Mouse (Mus musculus) liver, adult 2 months (tissue): ENCODE results near the gene Tmem170b. TPM values are rescaled to one million over a fixed set of nuclear protein-coding genes. Genes with fewer than 3 reads are reported as not detected.

ENCODE experiments used
- DNase-seq: peaks from one replicate; pipeline ENCODE4 v3.0.0-alpha.2; 2011; ENCODE audit warnings: low read depth, low spot score; ENCODE audit errors: extremely low read depth
- H3K27ac ChIP-seq: fragments of 200-500 bp; replicated peaks from 2 replicates; pipeline ENCODE4 v1.5.1; 2012; ENCODE audit warnings: low read depth, mild to moderate bottlenecking, control low read depth, inconsistent platforms, low read length; ENCODE audit not compliant: insufficient read depth
- H3K27me3 ChIP-seq: fragments of 200-500 bp; 2 replicates; pipeline ENCODE4 v1.6.1; 2012; ENCODE audit warnings: mild to moderate bottlenecking, moderate library complexity, low read length, inconsistent platforms; ENCODE audit not compliant: control insufficient read depth, insufficient read depth
- H3K36me3 ChIP-seq: fragments of 200-500 bp; 2 replicates; pipeline ENCODE4 v1.6.1; 2012; ENCODE audit warnings: low read length, inconsistent platforms; ENCODE audit not compliant: control insufficient read depth, insufficient read depth
- H3K4me1 ChIP-seq: fragments of 200-500 bp; 2 replicates; pipeline ENCODE4 v1.6.1; 2011; ENCODE audit warnings: low read length; ENCODE audit not compliant: control insufficient read depth, insufficient read depth
- H3K4me3 ChIP-seq: fragments of 200-500 bp; 2 replicates; pipeline ENCODE4 v1.5.1; 2011; ENCODE audit warnings: low read depth, mild to moderate bottlenecking, control low read depth, low read length, moderate library complexity; ENCODE audit not compliant: insufficient read depth
- H3K79me2 ChIP-seq: fragments of 200-500 bp; 2 replicates; pipeline ENCODE4 v1.6.1; 2012; ENCODE audit warnings: inconsistent platforms, mild to moderate bottlenecking, low read length, moderate library complexity; ENCODE audit not compliant: control insufficient read depth, insufficient read depth
- H3K9ac ChIP-seq: fragments of 200-500 bp; 2 replicates; pipeline ENCODE4 v1.6.1; 2012; ENCODE audit warnings: low read depth, mild to moderate bottlenecking, control low read depth, inconsistent platforms, low read length
- CTCF ChIP-seq: fragments of 200-500 bp; IDR thresholded peaks from 2 replicates; pipeline ENCODE4 v1.5.1; 2011; ENCODE audit warnings: low read depth, low read length, control low read depth
- POLR2A ChIP-seq: fragments of 200-500 bp; IDR thresholded peaks from 2 replicates; pipeline ENCODE4 v1.6.1; 2011; ENCODE audit warnings: low read length, control low read depth; ENCODE audit not compliant: insufficient read depth; ENCODE audit errors: extremely low read depth
- WGBS: fragments of 180-500 bp; shearing (Covaris S2); methylation state at CpG from one replicate; pipeline ENCODE4 v1.1.7; 2018; 5-methylcytosine and 5-hydroxymethylcytosine counted together
- polyA plus RNA-seq: library from polyadenylated mRNA; depleted of rRNA; stranded (reverse); fragments of >200 nt; gene quantifications from 2 replicates; pipeline ENCODE4 v1.2.3, GENCODE M21; 2012
- total RNA-seq: library from RNA; depleted of rRNA; stranded (reverse); fragments of >200 nt; gene quantifications from 2 replicates; pipeline ENCODE4 v1.2.3, GENCODE M21; 2014

Tmem170b gene
- total and polyA plus RNA-seq, 2 experiments = 4.4 to 9.5 TPM

GRCm38 (mm10) chr13:41606081-41607000 lies 634 bp downstream of the Tmem170b start:
- Histone ChIP-seq H3K4me1 (peaks cover 6% of the 10 kb centered on the region; the same call in 1 of the 2 replicates), H3K27me3 (no peaks in the 10 kb centered on the region), H3K36me3 (no peaks in the 10 kb centered on the region), H3K4me3 (peak overlapping the region; percentile 98), H3K27ac (peak overlapping the region; percentile 98), H3K9ac (peak overlapping the region; percentile 98), H3K79me2 (peaks cover 15% of the 10 kb centered on the region)
- WGBS = 2% methylated on average over 67 of the region's 67 CpGs
- peak; percentile 67 for DNase-seq
- TF ChIP-seq CTCF (no peak), POLR2A (0 out of 2 replicates have a peak, but pooled peaks have one; percentile 24)

- Histone ChIP-seq H3K79me2 (peaks cover 25% of the 10 kb centered on the region), H3K9ac (peak overlapping the region; percentile 41; the same call in 1 of the 2 replicates), H3K27me3 (no peaks in the 10 kb centered on the region), H3K4me3 (no peak overlapping the region), H3K27ac (peak overlapping the region; percentile 38), H3K4me1 (peaks cover 8% of the 10 kb centered on the region; the same call in 1 of the 2 replicates), H3K36me3 (no peaks in the 10 kb centered on the region)
- WGBS = 19% methylated on average over 3 of the region's 3 CpGs
- peak; percentile 61 for DNase-seq
- TF ChIP-seq POLR2A (no peak), CTCF (no peak)
Observed at GRCm38 (mm10) chr13:41607589-41607988, 1.9 kb downstream of the Tmem170b start.

- TF ChIP-seq POLR2A (no peak), CTCF (no peak)
- DNase-seq = no peak
- Histone ChIP-seq H3K36me3 (no peaks in the 10 kb centered on the region), H3K27ac (no peak overlapping the region), H3K79me2 (peaks cover 31% of the 10 kb centered on the region), H3K9ac (no peak overlapping the region), H3K27me3 (no peaks in the 10 kb centered on the region), H3K4me1 (peaks cover 11% of the 10 kb centered on the region; the same call in 1 of the 2 replicates), H3K4me3 (no peak overlapping the region)
- WGBS = 72% methylated on average over 2 of the region's 2 CpGs
Observed at GRCm38 (mm10) chr13:41608559-41608958, 2.9 kb downstream of the Tmem170b start.

DNA sequence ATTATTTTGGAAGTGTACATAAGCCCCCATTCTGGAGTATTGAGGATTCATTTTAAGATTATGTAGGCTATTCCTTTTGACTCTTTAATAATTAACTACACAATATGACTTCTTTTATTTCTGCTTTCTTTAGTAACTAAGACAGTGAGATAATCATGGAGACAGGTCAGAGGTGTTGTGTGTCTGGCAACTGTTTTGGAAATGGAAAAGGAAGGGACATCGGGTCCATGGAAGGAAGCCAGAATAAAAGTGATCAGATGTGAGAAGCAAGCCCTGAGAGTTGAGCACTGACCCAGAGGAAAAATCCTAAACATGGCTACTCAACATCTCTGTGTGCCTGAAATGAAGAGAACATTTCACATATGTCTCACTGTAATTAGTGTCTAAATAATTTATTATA lies 5.3 kb downstream of the Tmem170b start:
- no peaks in the 10 kb centered on the region for H3K27me3 ChIP-seq
- TF ChIP-seq CTCF = no peak
- no peak for TF ChIP-seq POLR2A
- no peak overlapping the region for H3K9ac ChIP-seq
- peaks cover 12% of the 10 kb centered on the region for H3K4me1 ChIP-seq
- no peak overlapping the region for H3K4me3 ChIP-seq
- 8% methylated on average over 1 of the region's 1 CpGs for WGBS
- no peaks in the 10 kb centered on the region for H3K36me3 ChIP-seq
- H3K79me2 ChIP-seq = peaks cover 41% of the 10 kb centered on the region
- peak; percentile 58 for DNase-seq
- H3K27ac ChIP-seq = no peak overlapping the region

GRCm38 (mm10) chr13:41614539-41614938 lies 8.8 kb downstream of the Tmem170b start:
- peaks cover 46% of the 10 kb centered on the region for H3K79me2 ChIP-seq
- TF ChIP-seq POLR2A = no peak
- TF ChIP-seq CTCF = no peak
- no peak for DNase-seq
- H3K9ac ChIP-seq = no peak overlapping the region
- no peak overlapping the region for H3K27ac ChIP-seq
- no peaks in the 10 kb centered on the region for H3K36me3 ChIP-seq
- peaks cover 9% of the 10 kb centered on the region for H3K4me1 ChIP-seq
- no peaks in the 10 kb centered on the region for H3K27me3 ChIP-seq
- H3K4me3 ChIP-seq = no peak overlapping the region
- WGBS = 82% methylated on average over 2 of the region's 2 CpGs

- H3K4me3 ChIP-seq = no peak overlapping the region
- TF ChIP-seq POLR2A = no peak
- no peak for TF ChIP-seq CTCF
- 78% methylated on average over 5 of the region's 5 CpGs for WGBS
- H3K27me3 ChIP-seq = no peaks in the 10 kb centered on the region
- H3K79me2 ChIP-seq = peaks cover 46% of the 10 kb centered on the region
- H3K27ac ChIP-seq = no peak overlapping the region
- no peak for DNase-seq
- H3K9ac ChIP-seq = no peak overlapping the region
- no peaks in the 10 kb centered on the region for H3K36me3 ChIP-seq
- H3K4me1 ChIP-seq = peaks cover 9% of the 10 kb centered on the region
Observed at GRCm38 (mm10) chr13:41614982-41615381, 9.3 kb downstream of the Tmem170b start.
